9 mouse cellular contexts compared by ENCODE assay signal in the genomic region with DNA sequence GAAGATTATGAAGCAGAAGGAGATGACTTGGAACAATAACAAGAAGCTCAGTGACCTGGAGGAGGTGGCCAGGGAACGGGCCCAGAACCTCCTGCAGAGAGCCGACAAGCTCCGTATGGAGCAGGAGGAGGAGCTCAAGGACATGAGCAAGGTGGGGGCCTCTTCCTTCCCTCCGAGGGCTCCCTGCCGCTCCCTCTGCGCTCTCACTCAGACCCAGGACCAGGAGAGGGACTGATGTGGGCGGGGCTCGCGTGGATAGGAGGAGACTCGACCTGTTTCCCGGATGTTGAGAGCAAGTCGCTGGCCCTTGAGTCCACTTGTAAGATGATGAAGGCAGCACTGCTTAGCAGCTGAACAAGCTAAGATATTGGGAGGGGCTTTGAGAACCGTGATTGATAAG. TPM values are rescaled to one million over a fixed set of nuclear protein-coding genes. Genes with fewer than 3 reads are reported as not detected.
A peak's percentile ranks its signal among the peaks of the same experiment; 100 is the strongest.
DNase-seq lines count a peak whose midpoint lies in the region; ATAC-seq lines count a peak whose summit lies in the region.
"Had no signal": no experiment of that assay in that cellular context is flagged by ENCODE, and none has a peak within 500 bp of the region (broad histone marks: within the 10 kb centered on the region; RNA-seq: fewer than 3 reads in every experiment).

No protein-coding gene starts in this region.

- 0 out of 2 replicates have a peak overlapping the region, but pooled peaks have one; percentile 20 for H3K9ac ChIP-seq in kidney, embryonic 14.5 days (ENCODE audit: low read depth, low read length)
- peak overlapping the region; percentile 16; the same call in 1 of the 2 replicates for H3K9ac ChIP-seq in hindbrain, embryonic 13.5 days
- peak overlapping the region; percentile 6; the same call in 1 of the 2 replicates for H3K9ac ChIP-seq in lung, embryonic 15.5 days
- H3K9ac ChIP-seq in stomach, embryonic 16.5 days (ENCODE audit: low read length) = peak overlapping the region; percentile 48

- peak overlapping the region; percentile 36 for H3K4me2 ChIP-seq in kidney, embryonic 14.5 days (replicated peaks; ENCODE audit: low read depth, low read length)
- peak overlapping the region; percentile 46 for H3K4me2 ChIP-seq in hindbrain, embryonic 13.5 days
- H3K4me2 ChIP-seq in lung, embryonic 15.5 days = peak overlapping the region; percentile 50
- peak overlapping the region; percentile 48 for H3K4me2 ChIP-seq in stomach, embryonic 16.5 days (ENCODE audit: low read depth, low read length)

- H3K4me1 ChIP-seq in kidney, embryonic 14.5 days (ENCODE audit: control insufficient read depth, insufficient read depth, low read length) = 0 out of 2 replicates have a peak, but pooled peaks cover 4% of the 10 kb centered on the region
- peaks cover 28% of the 10 kb centered on the region for H3K4me1 ChIP-seq in hindbrain, embryonic 13.5 days (replicated peaks)
- peaks cover 24% of the 10 kb centered on the region for H3K4me1 ChIP-seq in lung, embryonic 15.5 days
- no peaks in the 10 kb centered on the region for H3K4me1 ChIP-seq in stomach, embryonic 16.5 days (ENCODE audit: control insufficient read depth, insufficient read depth, low read length)

- no peak for DNase-seq in kidney, adult 9 months
- DNase-seq in embryo, embryonic 11 days = peak; percentile 81
- no peak for DNase-seq in layer of hippocampus, postnatal 14 days (ENCODE audit: low spot score in 2 of 2)
- DNase-seq in left cerebral cortex, adult 9 months (ENCODE audit: low spot score in 2 of 2) = no peak

- 3% methylated on average over 13 of the region's 13 CpGs for WGBS in kidney, embryonic 14.5 days
- 2% methylated on average over 13 of the region's 13 CpGs for WGBS in hindbrain, embryonic 13.5 days
- under 1% methylated on average over 13 of the region's 13 CpGs for WGBS in lung, embryonic 15.5 days
- 3% methylated on average over 13 of the region's 13 CpGs for WGBS in stomach, embryonic 16.5 days

- peak overlapping the region; percentile 16 for H3K4me3 ChIP-seq in kidney, embryonic 14.5 days (ENCODE audit: low read length)
- H3K4me3 ChIP-seq in hindbrain, embryonic 13.5 days = peak overlapping the region; percentile 15
- H3K4me3 ChIP-seq in lung, embryonic 15.5 days = peak overlapping the region; percentile 24
- peak overlapping the region; percentile 10 for H3K4me3 ChIP-seq in stomach, embryonic 16.5 days (replicated peaks; ENCODE audit: low read length)

- peak; percentile 87 for ATAC-seq in kidney, embryonic 14.5 days (ENCODE audit: low FRiP score, low TSS enrichment)
- peak; percentile 44 for ATAC-seq in hindbrain, embryonic 13.5 days (ENCODE audit: low FRiP score)
- ATAC-seq in lung, embryonic 15.5 days (ENCODE audit: borderline replicate concordance, extremely low read depth, low FRiP score, low TSS enrichment) = peak; percentile 73
- peak; percentile 61; the same call in 1 of the 2 replicates for ATAC-seq in stomach, embryonic 16.5 days (ENCODE audit: insufficient read depth, low FRiP score)

- no peaks in the 10 kb centered on the region for H3K36me3 ChIP-seq in kidney, embryonic 14.5 days (ENCODE audit: control insufficient read depth, insufficient read depth, low read length)
- no peaks in the 10 kb centered on the region for H3K36me3 ChIP-seq in hindbrain, embryonic 13.5 days
- no peaks in the 10 kb centered on the region for H3K36me3 ChIP-seq in lung, embryonic 15.5 days
- no peaks in the 10 kb centered on the region for H3K36me3 ChIP-seq in stomach, embryonic 16.5 days (ENCODE audit: control insufficient read depth, insufficient read depth, low read length)
- H3K36me3 ChIP-seq: G1E had no signal

- no peaks in the 10 kb centered on the region for H3K9me3 ChIP-seq in kidney, embryonic 14.5 days (ENCODE audit: control insufficient read depth, low read length)
- H3K9me3 ChIP-seq in hindbrain, embryonic 13.5 days = no peaks in the 10 kb centered on the region
- H3K9me3 ChIP-seq in lung, embryonic 15.5 days = no peaks in the 10 kb centered on the region
- H3K9me3 ChIP-seq in stomach, embryonic 16.5 days (replicated peaks; ENCODE audit: control insufficient read depth, low read length) = no peaks in the 10 kb centered on the region
- H3K9me3 ChIP-seq: G1E had no signal

- no peaks in the 10 kb centered on the region for H3K27me3 ChIP-seq in kidney, embryonic 14.5 days (ENCODE audit: control insufficient read depth, insufficient read depth, low read length)
- H3K27me3 ChIP-seq in hindbrain, embryonic 13.5 days = peaks cover 23% of the 10 kb centered on the region
- no peaks in the 10 kb centered on the region for H3K27me3 ChIP-seq in lung, embryonic 15.5 days
- H3K27me3 ChIP-seq in stomach, embryonic 16.5 days (ENCODE audit: control insufficient read depth, insufficient read depth, low read length) = no peaks in the 10 kb centered on the region

- no peak overlapping the region for H3K27ac ChIP-seq in kidney, embryonic 14.5 days (ENCODE audit: low read depth, low read length)
- H3K27ac ChIP-seq in hindbrain, embryonic 13.5 days = no peak overlapping the region
- peak overlapping the region; percentile 62 for H3K27ac ChIP-seq in lung, embryonic 15.5 days
- no peak overlapping the region for H3K27ac ChIP-seq in stomach, embryonic 16.5 days (ENCODE audit: low read length)

RNA-seq across cellular contexts. Expression of gene Cfap45, which starts 11.9 kb away (rescaled TPM):
- 1.0 and 1.2 TPM in 2 replicates for polyA plus RNA-seq in kidney, embryonic 14.5 days (2014; fragmentation: Nextera tagmentation; extraction: Ambion mirVana)
- polyA plus RNA-seq in hindbrain, embryonic 13.5 days (2015; fragmentation: Nextera tagmentation; extraction: Ambion mirVana) = 3.7 and 5.2 TPM in 2 replicates
- polyA plus RNA-seq in lung, embryonic 15.5 days (2015; fragmentation: Nextera tagmentation; extraction: Ambion mirVana) = 8.1 and 10.7 TPM in 2 replicates
- polyA plus RNA-seq in stomach, embryonic 16.5 days (2015; fragmentation: Nextera tagmentation; extraction: Ambion mirVana) = 2.6 and 3.1 TPM in 2 replicates
- total RNA-seq in layer of hippocampus, postnatal 14 days (2021) = 1 to 10 TPM; 2.7 to 4.4 TPM
- polyA plus RNA-seq: G1E had no signal

RNA-seq across cellular contexts. Expression of gene Vsig8, which starts 23.2 kb away (rescaled TPM):
- polyA plus RNA-seq in kidney, embryonic 14.5 days (2014; fragmentation: Nextera tagmentation; extraction: Ambion mirVana) = 0.19 and 0.54 TPM in 2 replicates
- 0.17 and 0.18 TPM in 2 replicates for polyA plus RNA-seq in hindbrain, embryonic 13.5 days (2015; fragmentation: Nextera tagmentation; extraction: Ambion mirVana)
- polyA plus RNA-seq in lung, embryonic 15.5 days (2015; fragmentation: Nextera tagmentation; extraction: Ambion mirVana) = 0.24 and 0.47 TPM in 2 replicates
- 1.6 and 2.5 TPM in 2 replicates for polyA plus RNA-seq in stomach, embryonic 16.5 days (2015; fragmentation: Nextera tagmentation; extraction: Ambion mirVana)
- under 1 TPM; 0.71 to 0.74 TPM for total RNA-seq in layer of hippocampus, postnatal 14 days (2021)
- total RNA-seq: G1E had no signal
- polyA plus RNA-seq: G1E had no signal

RNA-seq across cellular contexts. Expression of gene Tagln2, which starts 32.7 kb away (rescaled TPM):
- polyA plus RNA-seq in kidney, embryonic 14.5 days (2014; fragmentation: Nextera tagmentation; extraction: Ambion mirVana) = 81.0 and 139 TPM in 2 replicates
- 67.8 and 72.3 TPM in 2 replicates for polyA plus RNA-seq in hindbrain, embryonic 13.5 days (2015; fragmentation: Nextera tagmentation; extraction: Ambion mirVana)
- polyA plus RNA-seq in lung, embryonic 15.5 days (2015; fragmentation: Nextera tagmentation; extraction: Ambion mirVana) = 541 and 580 TPM in 2 replicates
- polyA plus RNA-seq in stomach, embryonic 16.5 days (2015; fragmentation: Nextera tagmentation; extraction: Ambion mirVana) = 377 and 446 TPM in 2 replicates
- 10 to 100 TPM; 14.1 to 15.6 TPM for total RNA-seq in layer of hippocampus, postnatal 14 days (2021)

RNA-seq across cellular contexts. Expression of gene Igsf9, which starts 51.0 kb away (rescaled TPM):
- polyA plus RNA-seq in kidney, embryonic 14.5 days (2014; fragmentation: Nextera tagmentation; extraction: Ambion mirVana) = 37.8 and 41.8 TPM in 2 replicates
- 57.4 and 62.6 TPM in 2 replicates for polyA plus RNA-seq in hindbrain, embryonic 13.5 days (2015; fragmentation: Nextera tagmentation; extraction: Ambion mirVana)
- 21.7 and 22.5 TPM in 2 replicates for polyA plus RNA-seq in lung, embryonic 15.5 days (2015; fragmentation: Nextera tagmentation; extraction: Ambion mirVana)
- 51.6 and 55.3 TPM in 2 replicates for polyA plus RNA-seq in stomach, embryonic 16.5 days (2015; fragmentation: Nextera tagmentation; extraction: Ambion mirVana)
- 1 to 10 TPM; 7.2 to 8.9 TPM for total RNA-seq in layer of hippocampus, postnatal 14 days (2021)
- polyA plus RNA-seq: G1E had no signal

RNA-seq across cellular contexts. Expression of gene Slamf9, which starts 57.4 kb away (rescaled TPM):
- polyA plus RNA-seq in kidney, embryonic 14.5 days (2014; fragmentation: Nextera tagmentation; extraction: Ambion mirVana) = 0.74 and 0.97 TPM in 2 replicates
- 0.34 TPM in 1 of 2 replicates, not detected in the other for polyA plus RNA-seq in hindbrain, embryonic 13.5 days (2015; fragmentation: Nextera tagmentation; extraction: Ambion mirVana)
- 0.31 and 0.51 TPM in 2 replicates for polyA plus RNA-seq in lung, embryonic 15.5 days (2015; fragmentation: Nextera tagmentation; extraction: Ambion mirVana)
- 0.59 and 0.91 TPM in 2 replicates for polyA plus RNA-seq in stomach, embryonic 16.5 days (2015; fragmentation: Nextera tagmentation; extraction: Ambion mirVana)
- total RNA-seq in layer of hippocampus, postnatal 14 days (2021) = not detected
- total RNA-seq: G1E had no signal
- polyA plus RNA-seq: G1E had no signal
